Mouse (Mus musculus) MEL (cell line): Measurements from ENCODE around the gene Sec24d. TPM values are rescaled to one million over a fixed set of nuclear protein-coding genes. Genes with fewer than 3 reads are reported as not detected.

Experiments used
- DNase-seq: peaks from one replicate; pipeline ENCODE4 v3.0.0; 2011; ENCODE audit warnings: low read depth, low spot score
- H3K27ac ChIP-seq: 2 replicates; pipeline ENCODE4 v1.5.1; 2012; ENCODE audit warnings: low read depth, mild to moderate bottlenecking, control low read depth, low read length, moderate library complexity; ENCODE audit not compliant: control insufficient read depth
- H3K27me3 ChIP-seq, 2 experiments: fragments of 150-350 bp in 1 of 2; sonication (generic) in 1 of 2; 2 replicates each; pipeline ENCODE4 v1.6.1; 2012; ENCODE audit warnings: low read length in 2 of 2, mild to moderate bottlenecking in 2 of 2, improper control_type of control experiment in 1 of 2, moderate library complexity in 1 of 2; ENCODE audit not compliant: insufficient read depth in 2 of 2, control insufficient read depth in 1 of 2
- H3K36me3 ChIP-seq, 2 experiments: 2 replicates each; pipeline ENCODE4 v1.6.1; 2012 to 2014; ENCODE audit warnings: low read length in 2 of 2, improper control_type of control experiment in 1 of 2, inconsistent platforms in 1 of 2, mild to moderate bottlenecking in 1 of 2; ENCODE audit not compliant: insufficient read depth in 2 of 2, control insufficient read depth in 1 of 2
- H3K4me1 ChIP-seq, 2 experiments: fragments of 150-350 bp in 1 of 2; sonication (generic) in 1 of 2; 2 replicates each; pipeline ENCODE4 v1.6.1; 2012; ENCODE audit warnings: low read length in 2 of 2, improper control_type of control experiment in 1 of 2, mild to moderate bottlenecking in 1 of 2; ENCODE audit not compliant: insufficient read depth in 2 of 2, control insufficient read depth in 1 of 2
- H3K4me3 ChIP-seq, 2 experiments: fragments of 150-350 bp in 1 of 2; sonication (generic) in 1 of 2; 2 replicates each; pipeline ENCODE4 v1.5.1; 2012; ENCODE audit warnings: low read depth in 2 of 2, low read length in 2 of 2, mild to moderate bottlenecking in 2 of 2, moderate library complexity in 2 of 2, control low read depth in 1 of 2, improper control_type of control experiment in 1 of 2; ENCODE audit not compliant: control insufficient read depth in 1 of 2, insufficient read depth in 1 of 2
- H3K79me2 ChIP-seq: 2 replicates; pipeline ENCODE4 v1.6.1; 2012; ENCODE audit warnings: mild to moderate bottlenecking, low read length, moderate library complexity; ENCODE audit not compliant: control insufficient read depth, poor library complexity, insufficient read depth
- H3K9ac ChIP-seq: 2 replicates; pipeline ENCODE4 v1.6.1; 2012; ENCODE audit warnings: low read depth, mild to moderate bottlenecking, control low read depth, low read length, moderate library complexity; ENCODE audit not compliant: control insufficient read depth, poor library complexity, severe bottlenecking
- H3K9me3 ChIP-seq: fragments of 150-350 bp; sonication (generic); replicated peaks from 2 replicates; pipeline ENCODE4 v1.6.1; 2012; ENCODE audit warnings: mild to moderate bottlenecking, low read length, improper control_type of control experiment, moderate library complexity; ENCODE audit not compliant: insufficient read depth
- CTCF ChIP-seq, 3 experiments: IDR thresholded peaks in 2 of 3; conservative IDR thresholded peaks in 1 of 3; 2 replicates each; pipeline ENCODE4 v1.5.1; 2011 to 2012; ENCODE audit warnings: low read length in 3 of 3, low read depth in 2 of 3, mild to moderate bottlenecking in 2 of 3, improper control_type of control experiment in 1 of 3, inconsistent platforms in 1 of 3, mixed read lengths in 1 of 3, moderate library complexity in 1 of 3; ENCODE audit not compliant: control insufficient read depth in 1 of 3, insufficient read depth in 1 of 3, poor library complexity in 1 of 3, severe bottlenecking in 1 of 3
- ETS1 ChIP-seq: IDR thresholded peaks from 2 replicates; pipeline ENCODE4 v1.6.1; 2012; ENCODE audit warnings: low read depth, mild to moderate bottlenecking, inconsistent platforms, low read length, improper control_type of control experiment, moderate library complexity
- GABPA ChIP-seq: IDR thresholded peaks from 2 replicates; pipeline ENCODE4 v1.6.1; 2012; ENCODE audit warnings: low read depth, mild to moderate bottlenecking, inconsistent platforms, low read length, improper control_type of control experiment, moderate library complexity
- GATA1 ChIP-seq: IDR thresholded peaks from 2 replicates; pipeline ENCODE4 v1.6.1; 2011; ENCODE audit warnings: low read depth, low read length, improper control_type of control experiment
- HCFC1 ChIP-seq: IDR thresholded peaks from 2 replicates; pipeline ENCODE4 v1.6.1; 2012; ENCODE audit warnings: low read depth, mild to moderate bottlenecking, inconsistent platforms, low read length, improper control_type of control experiment, moderate library complexity
- JUND ChIP-seq: IDR thresholded peaks from 2 replicates; pipeline ENCODE4 v1.6.1; 2011; ENCODE audit warnings: low read depth, mild to moderate bottlenecking, improper control_type of control experiment, low read length
- MAZ ChIP-seq: IDR thresholded peaks from 2 replicates; pipeline ENCODE4 v1.6.1; 2012; ENCODE audit warnings: low read depth, mild to moderate bottlenecking, inconsistent platforms, low read length, improper control_type of control experiment
- MEF2A ChIP-seq: IDR thresholded peaks from 2 replicates; pipeline ENCODE4 v1.6.1; 2014; ENCODE audit warnings: low read depth, mild to moderate bottlenecking, inconsistent platforms, low read length, improper control_type of control experiment; ENCODE audit not compliant: poor library complexity, insufficient replicate concordance, severe bottlenecking; ENCODE audit errors: extremely low read depth
- MYC ChIP-seq: IDR thresholded peaks from 2 replicates; pipeline ENCODE4 v1.6.1; 2011; ENCODE audit warnings: low read depth, mild to moderate bottlenecking, low read length, improper control_type of control experiment, moderate library complexity
- NELFE ChIP-seq: IDR thresholded peaks from 2 replicates; pipeline ENCODE4 v1.6.1; 2011; ENCODE audit warnings: low read depth, low read length, improper control_type of control experiment
- POLR2A ChIP-seq, 2 experiments: IDR thresholded peaks; 2 replicates each; pipeline ENCODE4 v1.6.1; 2011 to 2012; ENCODE audit warnings: low read length in 2 of 2, mild to moderate bottlenecking in 2 of 2, control low read depth in 1 of 2, improper control_type of control experiment in 1 of 2, low read depth in 1 of 2, moderate library complexity in 1 of 2; ENCODE audit not compliant: control insufficient read depth in 1 of 2, insufficient read depth in 1 of 2, poor library complexity in 1 of 2
- POLR2AphosphoS2 ChIP-seq: IDR thresholded peaks from 2 replicates; pipeline ENCODE4 v1.6.1; 2011; ENCODE audit warnings: low read length, improper control_type of control experiment
- POLR2AphosphoS5 ChIP-seq: IDR thresholded peaks from 2 replicates; pipeline ENCODE4 v1.6.1; 2012; ENCODE audit warnings: low read depth, borderline replicate concordance, mild to moderate bottlenecking, inconsistent platforms, low read length, moderate library complexity, mixed read lengths
- SIN3A ChIP-seq: IDR thresholded peaks from 2 replicates; pipeline ENCODE4 v1.6.1; 2012; ENCODE audit warnings: low read length, improper control_type of control experiment, inconsistent platforms
- TAL1 ChIP-seq: IDR thresholded peaks from 2 replicates; pipeline ENCODE4 v1.6.1; 2012; ENCODE audit warnings: mild to moderate bottlenecking, inconsistent platforms, low read length, moderate library complexity, mixed read lengths
- TCF12 ChIP-seq: IDR thresholded peaks from 2 replicates; pipeline ENCODE4 v1.6.1; 2014; ENCODE audit warnings: low read depth, mild to moderate bottlenecking, inconsistent platforms, low read length, improper control_type of control experiment, moderate library complexity
- USF1 ChIP-seq: IDR thresholded peaks from 2 replicates; pipeline ENCODE4 v1.6.1; 2014; ENCODE audit warnings: low read depth, mild to moderate bottlenecking, inconsistent platforms, low read length, improper control_type of control experiment, moderate library complexity
- USF2 ChIP-seq, 2 experiments: IDR thresholded peaks; 2 replicates each; pipeline ENCODE4 v1.6.1; 2011 to 2012; ENCODE audit warnings: improper control_type of control experiment in 2 of 2, low read length in 2 of 2, borderline replicate concordance in 1 of 2, inconsistent platforms in 1 of 2, low read depth in 1 of 2, mild to moderate bottlenecking in 1 of 2; ENCODE audit not compliant: insufficient read depth in 1 of 2
- ZKSCAN1 ChIP-seq: IDR thresholded peaks from 2 replicates; pipeline ENCODE4 v1.6.1; 2012; ENCODE audit warnings: low read depth, mild to moderate bottlenecking, inconsistent platforms, low read length, improper control_type of control experiment, moderate library complexity
- polyA plus RNA-seq, 2 experiments: library from polyadenylated mRNA; stranded (reverse) in 1 of 2; unstranded in 1 of 2; fragments of >175 nt in 1 of 2; fragments of >200 nt in 1 of 2; gene quantifications; 2 replicates each; pipeline versions ENCODE4 v1.2.1 to v1.2.4; 2012; ENCODE audit warnings: low replicate concordance in 2 of 2, low read depth in 1 of 2; ENCODE audit not compliant: insufficient read length in 2 of 2, insufficient read depth in 1 of 2, missing spikeins in 1 of 2
- total RNA-seq: library from RNA; depleted of rRNA; stranded (reverse); fragments of 300-350 nt; gene quantifications from 2 replicates; pipeline ENCODE4 v1.2.3, GENCODE M21; 2012

Sec24d gene
- total and polyA plus RNA-seq, 3 experiments: 10.3 to 23.9 TPM; not detected in 1

GRCm38 (mm10) chr3:123312477-123313062 lies 45.3 kb downstream of the Sec24d start:
- no peaks in the 10 kb centered on the region for H3K79me2 ChIP-seq
- H3K9me3 ChIP-seq: no peaks in the 10 kb centered on the region
- H3K9ac ChIP-seq: no peak overlapping the region
- no peak overlapping the region for H3K27ac ChIP-seq
- TF ChIP-seq NELFE (no peak), TAL1 (no peak), MYC (no peak), JUND (no peak), POLR2AphosphoS2 (no peak), SIN3A (no peak), HCFC1 (no peak), POLR2A (IDR thresholded peaks at IDR 0.05; ENCODE audit: control insufficient read depth in 1 of 2, insufficient read depth in 1 of 2, low read depth in 1 of 2, low read length in 2 of 2, poor library complexity in 1 of 2) (no peak), USF1 (no peak), MEF2A (no peak), CTCF (IDR thresholded peaks at IDR 0.05 in 2 of 3, conservative IDR thresholded peaks at IDR 0.05 in 1 of 3; ENCODE audit: control insufficient read depth in 1 of 3, insufficient read depth in 1 of 3, low read depth in 2 of 3, low read length in 3 of 3, poor library complexity in 1 of 3, severe bottlenecking in 1 of 3) (no peak), MAZ (no peak), TCF12 (no peak), USF2 (IDR thresholded peaks at IDR 0.05; ENCODE audit: borderline replicate concordance in 1 of 2, insufficient read depth in 1 of 2, low read depth in 1 of 2, low read length in 2 of 2) (no peak), POLR2AphosphoS5 (no peak), ETS1 (no peak), GATA1 (no peak)
- H3K4me1 ChIP-seq: peaks cover 9 to 10% of the 10 kb centered on the region in 2 experiments
- DNase-seq: no peak
- no peaks in the 10 kb centered on the region for H3K27me3 ChIP-seq
- peaks cover 0 to 7% of the 10 kb centered on the region in 2 experiments; a peak in 3 of 4 replicates for H3K36me3 ChIP-seq
- H3K4me3 ChIP-seq: no peak overlapping the region

- DNase-seq: no peak
- TF ChIP-seq GABPA (no peak), HCFC1 (no peak), ZKSCAN1 (no peak), CTCF (IDR thresholded peaks at IDR 0.05 in 2 of 3, conservative IDR thresholded peaks at IDR 0.05 in 1 of 3; ENCODE audit: control insufficient read depth in 1 of 3, insufficient read depth in 1 of 3, low read depth in 2 of 3, low read length in 3 of 3, poor library complexity in 1 of 3, severe bottlenecking in 1 of 3) (no peak)
- peaks cover 10 to 12% of the 10 kb centered on the region in 2 experiments for H3K4me1 ChIP-seq
- no peaks in the 10 kb centered on the region for H3K9me3 ChIP-seq
- no peaks in the 10 kb centered on the region for H3K27me3 ChIP-seq
- no peaks in the 10 kb centered on the region for H3K79me2 ChIP-seq
- H3K9ac ChIP-seq: no peak overlapping the region
- no peak overlapping the region for H3K4me3 ChIP-seq
- peaks cover 0 to 14% of the 10 kb centered on the region in 2 experiments; a peak in 3 of 4 replicates for H3K36me3 ChIP-seq
- H3K27ac ChIP-seq: no peak overlapping the region
Measured at GRCm38 (mm10) chr3:123313477-123313876, 46.2 kb downstream of the Sec24d start.
